Mouse (Mus musculus) heart, embryonic 10.5 days (tissue): Measurements from ENCODE around the gene Gm10300. TPM values are rescaled to one million over a fixed set of nuclear protein-coding genes. Genes with fewer than 3 reads are reported as not detected.

Experiments used
- DNase-seq: peaks from one replicate; pipeline ENCODE4 v3.0.0-alpha.2; 2017; ENCODE audit warnings: low spot score
- H3K27ac ChIP-seq: fragments of 300-500 bp; sonication (generic); 2 replicates; pipeline ENCODE4 v1.5.1; 2016; ENCODE audit warnings: mild to moderate bottlenecking
- H3K27me3 ChIP-seq: fragments of 300-500 bp; sonication (generic); 2 replicates; pipeline ENCODE4 v1.6.1; 2016; ENCODE audit warnings: mild to moderate bottlenecking; ENCODE audit not compliant: poor library complexity, insufficient read depth, severe bottlenecking
- H3K36me3 ChIP-seq: fragments of 300-500 bp; sonication (generic); 2 replicates; pipeline ENCODE4 v1.6.1; 2016; ENCODE audit warnings: mild to moderate bottlenecking, moderate library complexity
- H3K4me1 ChIP-seq: fragments of 300-500 bp; sonication (generic); 2 replicates; pipeline ENCODE4 v1.6.1; 2016; ENCODE audit warnings: mild to moderate bottlenecking
- H3K4me3 ChIP-seq: fragments of 300-500 bp; sonication (generic); 2 replicates; pipeline ENCODE4 v1.5.1; 2016; ENCODE audit warnings: mild to moderate bottlenecking, moderate library complexity
- H3K9me3 ChIP-seq: fragments of 300-500 bp; sonication (generic); 2 replicates; pipeline ENCODE4 v1.6.1; 2016; ENCODE audit warnings: mild to moderate bottlenecking, moderate library complexity
- WGBS: fragments of 180-500 bp; shearing (Covaris S2); methylation state at CpG from one replicate; pipeline ENCODE4 v1.1.7; 2016; 5-methylcytosine and 5-hydroxymethylcytosine counted together
- polyA plus RNA-seq: library from polyadenylated mRNA; unstranded; fragments of >200 nt; fragmentation: Nextera tagmentation; extraction: Ambion mirVana; gene quantifications from 2 replicates; pipeline ENCODE4 v1.2.1, GENCODE M21; 2016

The Gm10300 gene
- polyA plus RNA-seq, 1 experiment from 2014 or later = not detected

DNA sequence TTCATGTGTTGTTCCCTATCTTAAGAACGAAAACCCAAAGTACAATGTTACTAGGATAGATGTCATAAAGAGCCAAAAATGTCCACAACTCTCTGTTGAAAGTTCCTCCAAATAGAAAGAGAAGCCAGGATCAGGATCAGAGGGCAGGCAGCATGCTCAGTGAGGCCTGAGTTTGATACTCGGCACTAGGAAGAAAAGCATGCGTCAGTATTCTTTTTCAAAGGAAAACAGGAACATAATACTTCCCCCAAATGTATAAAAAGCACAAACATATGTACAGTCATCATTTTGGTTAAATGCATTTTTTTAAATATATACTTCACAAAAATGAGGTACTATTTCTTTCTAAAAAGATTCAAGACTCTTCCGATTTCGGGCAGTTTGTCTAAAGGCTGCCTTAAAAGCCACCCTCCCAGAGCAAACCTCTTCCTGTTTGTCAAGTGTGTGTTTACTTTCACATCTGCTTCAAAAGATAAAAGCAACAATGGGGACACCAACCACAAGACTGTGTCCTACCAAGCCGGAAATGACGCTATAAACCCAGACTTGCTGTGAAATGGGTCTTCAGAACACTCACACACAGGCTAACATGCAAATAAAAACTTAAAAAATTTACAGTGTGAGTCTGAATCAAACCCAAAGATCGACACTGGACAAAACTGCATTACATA, 34.4 kb upstream of the Gm10300 start:
- 61% methylated on average over 8 of the region's 8 CpGs for WGBS
- no peak overlapping the region for H3K4me3 ChIP-seq
- H3K9me3 ChIP-seq = no peaks in the 10 kb centered on the region
- H3K4me1 ChIP-seq = peaks cover 21% of the 10 kb centered on the region
- DNase-seq = no peak
- no peaks in the 10 kb centered on the region for H3K27me3 ChIP-seq
- no peak overlapping the region for H3K27ac ChIP-seq
- no peaks in the 10 kb centered on the region for H3K36me3 ChIP-seq

DNA sequence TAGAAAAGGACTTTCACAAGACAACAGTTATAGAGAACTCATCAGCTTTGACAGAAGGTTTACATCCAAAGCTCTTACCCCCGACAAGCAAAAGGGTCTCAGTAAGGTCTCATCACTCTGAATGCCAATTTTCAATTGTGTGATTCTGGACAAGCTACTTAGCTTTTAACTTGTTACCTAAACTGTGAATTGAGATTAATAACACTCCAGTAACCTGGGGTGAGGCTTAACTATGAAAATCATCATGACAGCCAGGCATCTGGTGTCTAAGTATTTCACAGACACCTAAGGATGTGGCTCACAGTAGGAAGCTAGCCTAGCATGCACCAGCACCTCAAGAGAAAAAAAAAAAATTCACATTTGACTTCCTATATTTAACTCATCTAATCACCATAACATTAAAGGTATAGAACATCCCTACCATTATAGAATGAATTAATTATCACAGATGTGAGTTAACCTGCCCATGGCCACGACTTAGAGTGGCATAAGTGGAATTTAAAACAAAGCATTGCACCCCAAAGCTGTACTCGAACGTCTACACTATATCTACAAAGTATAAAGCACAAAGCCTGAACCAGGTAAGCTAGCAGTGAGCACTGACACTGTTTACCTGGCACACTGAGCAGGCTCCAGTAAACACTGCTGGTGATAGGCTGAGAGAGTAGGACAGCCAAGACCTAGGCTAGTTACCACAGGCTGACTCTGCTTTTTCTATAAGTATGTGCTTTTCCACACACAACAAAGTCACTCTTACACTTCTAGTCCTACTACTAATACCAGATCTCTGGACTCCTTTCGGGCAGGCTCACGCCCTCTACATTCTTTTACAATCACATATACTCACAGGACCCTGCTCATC, 32.8 kb upstream of the Gm10300 start:
- H3K4me3 ChIP-seq = no peak overlapping the region
- DNase-seq = no peak
- no peaks in the 10 kb centered on the region for H3K27me3 ChIP-seq
- H3K4me1 ChIP-seq = peaks cover 21% of the 10 kb centered on the region
- no peaks in the 10 kb centered on the region for H3K9me3 ChIP-seq
- H3K27ac ChIP-seq = no peak overlapping the region
- no peaks in the 10 kb centered on the region for H3K36me3 ChIP-seq
- 80% methylated on average over 6 of the region's 6 CpGs for WGBS

DNA sequence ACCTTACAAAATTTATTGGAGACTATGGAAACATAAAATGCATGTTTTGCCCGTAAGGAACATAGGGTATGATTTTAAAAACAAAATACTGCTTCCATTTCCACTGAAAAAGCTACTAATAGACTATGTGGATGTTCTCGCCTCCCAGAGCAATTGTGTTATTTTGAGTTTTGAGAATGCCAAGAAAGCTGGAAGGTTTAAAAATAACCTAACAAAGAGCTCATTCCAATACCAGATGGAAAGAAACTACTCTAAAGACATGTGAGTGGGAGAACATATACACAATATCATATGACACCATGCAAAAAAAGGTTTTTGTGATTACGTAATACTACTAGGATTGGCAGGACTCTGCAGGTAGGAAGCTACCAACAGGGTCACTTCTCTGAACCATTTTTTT, 30.8 kb upstream of the Gm10300 start:
- Histone ChIP-seq H3K27ac (no peak overlapping the region), H3K27me3 (no peaks in the 10 kb centered on the region), H3K9me3 (no peaks in the 10 kb centered on the region), H3K4me3 (no peak overlapping the region), H3K36me3 (no peaks in the 10 kb centered on the region), H3K4me1 (peaks cover 12% of the 10 kb centered on the region)
- WGBS = 87% methylated on average over 3 of the region's 3 CpGs
- no peak for DNase-seq

DNA sequence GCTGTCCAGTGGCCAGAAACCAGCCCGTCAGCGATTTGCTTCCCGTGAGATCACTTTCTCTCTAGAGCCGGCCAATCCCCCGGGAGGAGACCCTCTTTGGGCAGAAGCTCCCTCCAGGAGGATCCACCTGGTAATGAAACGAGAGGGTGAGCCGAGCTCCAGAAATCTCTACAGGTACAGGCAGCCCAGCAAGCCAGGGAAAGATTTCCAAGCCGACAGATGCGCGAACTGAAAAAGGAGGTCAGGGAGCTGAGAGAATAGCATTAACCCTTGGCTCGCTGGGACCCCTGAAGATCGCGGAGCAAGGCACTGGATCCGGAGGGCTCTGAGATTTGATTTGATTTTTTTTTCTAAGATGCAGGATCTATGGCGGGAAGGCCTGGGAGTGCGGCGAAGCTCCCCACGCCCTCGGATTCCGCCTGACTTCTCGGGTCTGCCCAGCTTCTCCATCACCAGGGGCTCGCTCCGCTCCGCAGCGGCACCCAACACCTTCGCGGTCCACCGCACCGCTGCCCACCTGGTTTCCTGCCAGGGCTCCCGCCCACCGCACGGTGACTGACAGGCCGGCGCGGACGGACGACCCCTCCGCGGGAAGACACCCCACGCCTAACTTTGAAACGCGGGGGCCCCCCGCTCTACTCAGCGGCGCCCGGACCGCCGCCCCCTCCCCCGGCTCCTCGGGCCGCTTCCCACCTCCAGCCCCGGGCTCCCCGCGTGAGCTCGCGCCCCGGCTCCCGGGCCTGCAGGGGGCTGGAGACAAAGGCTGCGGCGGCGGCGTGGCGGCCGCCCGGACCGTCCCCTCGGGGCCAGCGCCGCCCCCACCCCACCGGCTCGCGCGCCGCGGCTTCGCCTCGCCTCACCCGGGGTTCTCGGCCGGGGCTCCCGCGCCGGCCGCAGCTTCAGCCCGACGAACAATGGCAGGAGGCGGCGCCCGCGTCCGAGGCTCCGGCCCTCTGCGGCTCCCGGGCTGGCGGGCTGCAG, 26.2 kb upstream of the Gm10300 start:
- no peak for DNase-seq
- Histone ChIP-seq H3K4me3 (peak overlapping the region; percentile 87), H3K9me3 (no peaks in the 10 kb centered on the region), H3K27me3 (no peaks in the 10 kb centered on the region), H3K36me3 (no peaks in the 10 kb centered on the region), H3K27ac (peak overlapping the region; percentile 97), H3K4me1 (peaks cover 24% of the 10 kb centered on the region)
- WGBS = under 1% methylated on average over 95 of the region's 95 CpGs

DNA sequence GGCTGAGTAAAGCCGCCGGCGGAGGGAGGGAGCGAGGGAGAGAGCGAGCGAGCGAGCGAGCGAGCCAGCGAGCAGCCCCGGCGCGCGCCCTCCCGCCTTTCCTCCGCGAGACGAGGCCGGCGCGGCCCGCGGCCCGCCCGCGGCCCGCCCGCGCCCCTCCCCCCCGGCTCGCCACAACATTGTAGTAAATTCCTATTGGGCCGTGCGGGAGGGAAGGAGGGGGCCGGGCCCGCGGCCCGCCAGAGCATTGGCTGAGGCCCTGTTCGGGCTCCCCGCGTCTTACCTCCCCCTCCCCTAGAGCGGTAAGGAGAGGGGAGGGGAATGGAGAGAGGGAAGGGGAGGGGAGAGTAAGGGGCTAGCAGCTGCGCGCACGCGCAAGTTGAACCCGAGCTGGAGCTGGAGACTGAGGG, 25.5 kb upstream of the Gm10300 start:
- H3K27me3 ChIP-seq = no peaks in the 10 kb centered on the region
- 2% methylated on average over 38 of the region's 46 CpGs for WGBS
- H3K4me3 ChIP-seq = peak overlapping the region; percentile 87
- H3K4me1 ChIP-seq = peaks cover 24% of the 10 kb centered on the region
- no peaks in the 10 kb centered on the region for H3K9me3 ChIP-seq
- no peaks in the 10 kb centered on the region for H3K36me3 ChIP-seq
- peak; percentile 97 for DNase-seq
- H3K27ac ChIP-seq = peak overlapping the region; percentile 97

DNA sequence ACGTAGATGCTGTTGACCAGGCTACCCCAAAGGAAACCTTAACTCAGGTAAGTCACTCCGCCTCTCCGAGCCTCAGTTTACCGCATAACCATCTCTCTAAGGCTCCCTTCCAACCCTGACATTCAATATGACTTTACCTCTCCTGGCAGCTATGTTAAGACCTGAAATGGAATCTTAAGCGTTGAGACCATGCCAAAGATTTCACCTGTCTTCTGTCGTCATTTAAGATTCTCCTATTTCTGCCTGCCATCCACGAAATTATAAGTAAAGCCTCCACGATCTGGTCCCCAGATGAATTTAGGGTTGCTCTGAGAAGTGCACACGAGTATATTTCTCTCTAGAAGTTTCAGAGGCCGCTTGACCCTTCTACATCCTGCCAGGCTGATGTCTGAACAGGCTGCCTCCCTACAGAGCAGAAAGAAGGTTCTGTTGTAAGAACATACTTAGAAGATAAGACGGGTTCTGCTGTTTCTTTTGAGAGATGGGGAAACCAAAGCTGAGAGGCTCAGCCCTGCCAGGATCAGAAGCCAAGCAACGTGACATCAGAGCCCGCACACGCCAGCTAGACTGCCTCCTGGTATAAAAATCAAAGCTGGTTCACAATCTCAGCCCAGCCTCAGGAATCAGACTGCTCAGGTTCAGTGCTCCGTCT, 24.8 kb upstream of the Gm10300 start:
- Histone ChIP-seq H3K9me3 (no peaks in the 10 kb centered on the region), H3K27ac (0 out of 2 replicates have a peak overlapping the region, but pooled peaks have one; percentile 29), H3K4me3 (peak overlapping the region; percentile 87), H3K36me3 (no peaks in the 10 kb centered on the region), H3K4me1 (peaks cover 24% of the 10 kb centered on the region), H3K27me3 (no peaks in the 10 kb centered on the region)
- peak; percentile 62 for DNase-seq
- WGBS = 10% methylated on average over 14 of the region's 15 CpGs

DNA sequence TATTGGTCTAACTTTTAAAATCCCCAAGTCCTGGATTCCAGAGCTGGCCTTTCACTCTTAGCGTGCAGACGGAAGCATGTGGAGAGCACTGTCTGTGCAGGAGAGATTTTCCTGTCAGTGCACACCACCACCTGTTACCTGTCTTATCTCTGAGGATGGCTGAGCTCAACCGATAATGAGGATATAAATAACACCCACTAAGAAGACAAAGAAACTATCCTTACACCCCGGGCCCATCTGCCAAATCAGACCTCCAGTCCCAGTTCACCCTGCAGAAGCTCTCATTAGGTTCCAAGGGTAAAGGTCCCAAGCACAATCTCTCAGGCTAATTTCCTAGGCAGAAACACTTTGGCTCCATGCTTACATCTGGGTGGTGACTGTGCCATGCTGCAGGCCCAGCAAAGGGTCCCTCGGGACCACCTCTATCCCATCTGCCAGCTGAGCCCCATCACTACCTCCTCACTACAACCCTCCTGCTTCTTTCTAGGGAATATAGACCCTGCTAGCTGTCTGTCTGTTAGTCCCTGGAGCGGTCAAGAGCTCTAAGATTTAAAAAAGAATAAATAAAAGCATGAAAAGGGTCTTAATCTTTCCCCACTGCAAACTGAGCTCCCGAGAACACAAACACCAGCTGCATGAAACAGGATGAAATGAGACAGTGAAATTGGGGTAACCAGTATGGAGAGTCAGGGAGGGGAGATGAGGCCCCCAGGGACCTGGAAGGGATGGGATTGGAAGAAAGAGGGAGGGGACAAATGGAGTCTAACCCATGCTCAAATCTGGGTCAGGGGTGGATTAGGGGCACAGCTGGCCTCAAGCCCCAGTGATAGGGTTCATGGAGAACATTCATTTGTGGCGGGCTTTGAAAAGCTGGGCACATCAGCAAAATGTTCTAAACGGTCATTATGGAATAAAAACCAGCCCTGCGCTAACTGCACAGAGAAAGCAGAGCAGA, 22.9 kb upstream of the Gm10300 start:
- Histone ChIP-seq H3K4me3 (no peak overlapping the region), H3K36me3 (no peaks in the 10 kb centered on the region), H3K4me1 (peaks cover 30% of the 10 kb centered on the region), H3K9me3 (no peaks in the 10 kb centered on the region), H3K27ac (no peak overlapping the region; the same call in 1 of the 2 replicates), H3K27me3 (no peaks in the 10 kb centered on the region)
- peak; percentile 68 for DNase-seq
- 69% methylated on average over 10 of the region's 10 CpGs for WGBS

DNA sequence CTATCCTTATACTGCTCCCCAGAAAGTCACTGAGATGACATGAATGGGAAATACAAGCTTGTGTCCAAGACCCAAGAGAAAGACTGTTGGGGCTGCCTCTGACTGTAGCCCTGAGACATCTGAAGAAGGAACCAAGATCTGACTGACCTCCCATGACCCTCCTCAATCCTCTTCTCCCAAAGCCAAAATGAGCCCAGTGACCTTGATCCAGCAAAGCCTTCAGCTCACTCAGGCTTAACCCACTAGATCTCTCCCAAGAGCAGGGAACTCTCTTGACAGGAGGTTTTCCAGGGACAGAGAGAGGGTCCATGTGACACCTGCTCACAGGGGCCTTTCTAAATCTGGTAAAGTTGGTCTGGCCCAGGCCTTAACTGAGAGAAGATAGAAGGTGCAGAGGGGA, 17.2 kb upstream of the Gm10300 start:
- DNase-seq = no peak
- peaks cover 43% of the 10 kb centered on the region for H3K4me1 ChIP-seq
- no peaks in the 10 kb centered on the region for H3K9me3 ChIP-seq
- H3K27me3 ChIP-seq = no peaks in the 10 kb centered on the region
- H3K4me3 ChIP-seq = no peak overlapping the region
- no peaks in the 10 kb centered on the region for H3K36me3 ChIP-seq
- H3K27ac ChIP-seq = no peak overlapping the region

DNA sequence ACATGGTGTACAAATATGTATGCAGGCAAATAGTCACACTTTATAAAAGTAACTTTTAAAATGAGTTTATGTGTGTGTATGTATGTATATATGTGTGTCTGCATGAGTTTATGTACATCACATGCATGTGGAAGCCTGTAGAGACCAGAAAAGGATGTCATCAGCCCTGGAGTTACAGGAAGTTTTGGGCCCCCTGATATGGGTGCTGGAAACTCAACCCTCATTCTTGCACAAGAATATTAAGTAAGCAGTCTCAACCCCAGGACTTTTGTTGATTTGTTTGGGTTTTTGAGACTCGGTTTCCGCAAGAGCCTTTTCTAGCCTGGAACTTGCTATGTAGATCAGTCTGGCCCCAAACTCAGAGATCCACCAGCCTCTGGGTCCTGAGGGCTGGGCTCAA, 15.0 kb upstream of the Gm10300 start:
- WGBS = 94% methylated on average over 2 of the region's 2 CpGs
- Histone ChIP-seq H3K27ac (0 out of 2 replicates have a peak overlapping the region, but pooled peaks have one; percentile 42), H3K36me3 (no peaks in the 10 kb centered on the region), H3K27me3 (no peaks in the 10 kb centered on the region), H3K4me1 (peaks cover 58% of the 10 kb centered on the region), H3K4me3 (no peak overlapping the region), H3K9me3 (no peaks in the 10 kb centered on the region)
- peak; percentile 3 for DNase-seq

DNA sequence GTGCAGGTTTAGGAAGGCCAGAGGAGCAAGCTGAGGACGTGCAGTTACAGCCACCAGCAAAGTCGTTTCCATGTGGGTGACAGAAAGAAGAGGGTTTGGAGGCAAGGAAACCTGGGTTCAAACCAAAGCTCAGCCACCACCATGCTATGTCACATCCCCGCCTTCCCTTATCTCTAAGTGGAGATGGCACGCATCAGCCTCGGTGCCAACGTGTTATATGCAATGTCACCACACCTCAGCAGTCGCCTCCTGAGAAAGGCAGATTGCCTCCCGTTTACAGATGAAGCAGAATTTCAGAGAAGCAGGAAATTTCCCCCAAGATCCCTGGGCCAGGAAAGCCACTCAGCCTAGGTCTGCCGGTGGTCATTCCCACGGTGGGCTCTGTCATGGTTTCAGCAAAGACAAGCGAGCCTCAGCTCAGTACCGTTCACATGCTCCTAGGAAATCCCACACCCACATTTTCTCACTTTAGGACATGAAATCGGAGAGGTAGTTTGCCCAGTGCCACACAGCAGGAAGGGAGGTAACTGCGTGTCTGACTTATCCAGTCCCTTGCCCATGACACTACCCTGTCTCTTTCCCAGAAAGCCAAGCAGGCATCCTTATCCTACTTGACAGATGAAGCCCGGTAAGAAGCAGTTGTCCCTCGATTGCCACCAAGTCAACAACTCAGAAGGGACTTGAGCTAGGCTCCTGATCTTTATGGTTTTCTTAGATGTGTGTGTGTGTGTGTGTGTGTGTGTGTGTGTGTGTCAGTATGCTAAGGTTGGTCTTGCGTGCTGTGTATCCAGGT, 14.3 kb upstream of the Gm10300 start:
- no peaks in the 10 kb centered on the region for H3K9me3 ChIP-seq
- WGBS = 50% methylated on average over 17 of the region's 17 CpGs
- no peaks in the 10 kb centered on the region for H3K27me3 ChIP-seq
- peaks cover 55% of the 10 kb centered on the region for H3K4me1 ChIP-seq
- H3K27ac ChIP-seq = peak overlapping the region; percentile 42; the same call in 1 of the 2 replicates
- no peak overlapping the region for H3K4me3 ChIP-seq
- no peak for DNase-seq
- no peaks in the 10 kb centered on the region for H3K36me3 ChIP-seq

DNA sequence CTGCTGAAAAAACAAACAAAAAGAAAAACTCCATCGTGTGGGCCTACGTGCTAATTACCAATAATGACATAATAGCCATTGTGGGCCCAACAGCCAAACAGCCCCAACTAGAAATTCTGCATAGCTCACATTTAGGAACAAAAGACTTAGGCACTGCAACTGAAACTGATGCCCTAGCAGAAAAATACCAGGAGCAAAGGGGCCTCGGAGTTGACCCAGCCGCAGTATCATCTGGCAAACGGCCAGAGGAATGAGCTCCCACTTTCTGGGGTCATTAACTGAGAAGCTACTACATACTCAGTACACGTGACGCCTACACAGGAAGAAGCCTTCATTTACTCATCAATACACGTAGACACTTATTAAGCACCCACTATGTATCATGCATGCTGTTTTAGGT, 12.2 kb upstream of the Gm10300 start:
- WGBS = 77% methylated on average over 8 of the region's 8 CpGs
- DNase-seq = no peak
- Histone ChIP-seq H3K36me3 (no peaks in the 10 kb centered on the region), H3K4me3 (no peak overlapping the region), H3K27ac (no peak overlapping the region), H3K27me3 (no peaks in the 10 kb centered on the region), H3K4me1 (peaks cover 68% of the 10 kb centered on the region), H3K9me3 (no peaks in the 10 kb centered on the region)
